Mouse (Mus musculus) brain, embryonic 14.5 days (tissue): ENCODE measurements at regions not wholly inside any gene's neighbourhood (a gene's known extent, or its start where the extent isn't known, plus 50 kb on each side); places are given as distances from the start of the nearest gene placed in this dataset.

Experiments used
- CTCF ChIP-seq: fragments of 200-500 bp; IDR thresholded peaks from 2 replicates; pipeline ENCODE4 v1.5.1; 2012; ENCODE audit warnings: inconsistent platforms, mild to moderate bottlenecking, moderate library complexity, borderline replicate concordance; ENCODE audit not compliant: insufficient read depth, insufficient read length; ENCODE audit errors: extremely low read depth
- POLR2A ChIP-seq: fragments of 200-500 bp; IDR thresholded peaks from 2 replicates; pipeline ENCODE4 v1.6.1; 2012; ENCODE audit warnings: mild to moderate bottlenecking, inconsistent platforms, borderline replicate concordance; ENCODE audit not compliant: poor library complexity, insufficient read depth, insufficient read length, severe bottlenecking; ENCODE audit errors: extremely low read depth

- TF ChIP-seq CTCF, result no peak
- no peak for TF ChIP-seq POLR2A
Observed at GRCm38 (mm10) chr9:13973600-13973999, 146.1 kb downstream of the Fam76b start.
